Mouse (Mus musculus): ENCODE results near the gene Gm11549. TPM values are rescaled to one million over a fixed set of nuclear protein-coding genes. Genes with fewer than 3 reads are reported as not detected.

Gene Gm11549
- polyA plus RNA-seq, 1 experiment from 2014 or later = 0.29 TPM

DNA sequence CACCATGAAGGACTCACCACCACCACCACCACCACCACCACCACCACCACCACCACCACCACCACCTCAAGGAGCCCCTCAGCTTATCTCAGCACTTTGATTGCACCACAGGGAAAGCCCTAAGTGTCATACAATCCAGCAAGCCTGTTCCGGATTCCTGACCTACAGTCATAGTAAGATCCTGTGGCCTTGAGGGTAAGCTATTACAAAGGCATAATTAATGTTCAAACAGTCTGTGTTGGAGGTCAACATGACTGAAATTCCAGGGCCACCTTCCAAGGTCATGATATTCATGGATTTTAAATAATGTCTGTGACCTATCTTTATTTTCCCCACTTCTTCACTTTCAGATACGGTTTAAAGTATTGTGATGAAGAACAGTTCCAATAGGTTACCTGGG is 41.1 kb downstream of the Gm11549 start:
- 68% methylated on average over 2 of the region's 2 CpGs for WGBS
- no peak for ATAC-seq (ENCODE audit: extremely low read depth, insufficient number of reproducible peaks, low FRiP score, low TSS enrichment)
- no peaks in the 10 kb centered on the region for H3K9me3 ChIP-seq
- H3K4me1 ChIP-seq = peaks cover 44% of the 10 kb centered on the region
- no peak overlapping the region for H3K4me2 ChIP-seq
- H3K36me3 ChIP-seq = no peaks in the 10 kb centered on the region
- no peak overlapping the region for H3K9ac ChIP-seq
- H3K27me3 ChIP-seq (replicated peaks) = no peaks in the 10 kb centered on the region
- H3K27ac ChIP-seq (replicated peaks) = peak overlapping the region; percentile 98
- H3K4me3 ChIP-seq = no peak overlapping the region

GRCm38 (mm10) chr3:36478776-36479175 is 42.8 kb downstream of the Gm11549 start:
- peaks cover 53% of the 10 kb centered on the region for H3K4me1 ChIP-seq
- H3K27me3 ChIP-seq (replicated peaks) = no peaks in the 10 kb centered on the region
- H3K4me2 ChIP-seq = no peak overlapping the region
- no peak for ATAC-seq (ENCODE audit: extremely low read depth, insufficient number of reproducible peaks, low FRiP score, low TSS enrichment)
- H3K36me3 ChIP-seq = no peaks in the 10 kb centered on the region
- H3K9me3 ChIP-seq = no peaks in the 10 kb centered on the region
- H3K27ac ChIP-seq (replicated peaks) = no peak overlapping the region
- no peak overlapping the region for H3K4me3 ChIP-seq
- 85% methylated on average over 8 of the region's 8 CpGs for WGBS
- no peak overlapping the region for H3K9ac ChIP-seq

DNA sequence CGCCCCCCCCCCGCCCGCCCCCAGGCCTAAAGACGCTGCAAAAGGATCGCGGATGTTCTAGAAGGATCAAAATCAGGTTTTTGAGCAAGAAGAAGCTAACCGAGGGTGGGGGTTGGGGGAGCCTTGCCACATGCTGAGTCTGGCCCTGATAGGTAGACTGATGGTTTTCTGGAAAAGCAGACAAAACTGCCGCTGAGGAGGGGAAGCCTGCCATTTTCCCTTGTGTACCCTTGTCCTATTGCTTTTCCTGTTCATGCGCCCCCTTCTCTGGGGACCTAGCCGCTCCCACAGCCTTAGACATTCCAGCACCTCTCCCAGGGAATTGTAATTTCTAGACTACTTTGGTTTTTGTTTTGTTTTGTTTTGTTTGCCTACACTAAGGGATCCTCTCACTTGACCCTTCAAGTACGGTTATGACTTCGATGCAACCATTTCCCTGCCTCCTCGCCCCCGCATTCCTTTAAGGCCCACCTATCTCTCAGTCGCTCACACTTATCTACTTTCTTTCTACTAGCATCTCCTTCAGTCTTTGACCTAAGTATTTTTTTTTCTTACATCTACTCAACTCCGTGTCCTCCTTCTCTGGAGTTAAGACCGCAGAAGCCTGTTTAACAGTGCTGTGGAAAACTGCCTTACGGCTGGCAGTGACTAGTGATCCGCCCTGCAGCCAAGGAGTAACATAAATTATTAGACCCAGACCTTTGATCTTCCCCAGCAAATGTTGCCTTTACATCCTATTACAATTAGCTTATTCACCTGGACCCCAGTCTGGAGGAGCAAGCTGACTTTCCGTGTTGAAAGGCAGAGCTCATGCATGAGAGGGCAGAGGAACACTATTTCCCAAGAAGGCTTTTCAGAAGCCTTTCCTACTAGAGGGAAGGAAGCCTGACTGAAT is 45.1 kb downstream of the Gm11549 start:
- Histone ChIP-seq H3K36me3 (0 out of 2 replicates have a peak, but pooled peaks cover 4% of the 10 kb centered on the region), H3K4me2 (peak overlapping the region; percentile 80), H3K27me3 (replicated peaks) (no peaks in the 10 kb centered on the region), H3K27ac (replicated peaks) (peak overlapping the region; percentile 96), H3K9me3 (no peaks in the 10 kb centered on the region), H3K4me3 (peak overlapping the region; percentile 80), H3K4me1 (peaks cover 56% of the 10 kb centered on the region), H3K9ac (peak overlapping the region; percentile 94)
- no peak for ATAC-seq (ENCODE audit: extremely low read depth, insufficient number of reproducible peaks, low FRiP score, low TSS enrichment)
- WGBS = 19% methylated on average over 20 of the region's 20 CpGs

DNA sequence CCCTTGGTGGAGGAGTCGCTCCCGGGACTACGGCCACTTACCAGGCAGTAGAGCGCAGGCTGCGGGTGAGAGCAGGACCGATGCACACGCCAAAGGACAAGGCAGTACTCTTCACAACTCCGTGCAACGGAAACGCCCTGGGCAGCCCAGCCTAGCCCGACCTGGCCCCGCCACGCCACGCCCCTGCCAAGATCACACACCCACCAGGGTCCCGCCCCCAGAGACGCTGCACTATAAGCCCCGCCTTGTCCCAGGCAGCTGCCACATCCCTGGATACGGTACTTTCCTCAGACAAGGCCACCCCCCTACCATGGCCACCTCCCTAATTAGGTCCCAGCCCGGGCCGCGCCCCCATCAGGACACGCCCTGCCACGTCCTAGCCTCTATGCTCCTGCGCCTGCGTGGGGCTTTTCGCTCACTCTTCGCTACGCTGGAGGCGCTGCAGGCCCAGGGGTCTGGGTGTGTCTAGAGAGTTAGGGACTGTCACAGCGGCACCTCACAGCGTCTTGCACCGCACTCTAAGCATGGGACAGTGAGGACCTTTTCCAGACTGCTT is 46.0 kb downstream of the Gm11549 start, which contains the start of the genes Anxa5 and 1810062G17Rik:
Gene Anxa5, minus strand, starts transcription at position 363 of the 556 bp plus-strand sequence.
Gene 1810062G17Rik, plus strand, starts transcription at position 406 of the 556 bp plus-strand sequence.
- Histone ChIP-seq H3K27ac (replicated peaks) (peak within 1 kb of the TSS; percentile 96), H3K4me2 (peak within 1 kb of the TSS; percentile 80), H3K9me3 (no peaks in the 10 kb centered on the region), H3K36me3 (0 out of 2 replicates have a peak, but pooled peaks cover 4% of the 10 kb centered on the region), H3K4me1 (peaks cover 58% of the 10 kb centered on the region), H3K4me3 (peak within 1 kb of the TSS; percentile 80), H3K27me3 (replicated peaks) (no peaks in the 10 kb centered on the region), H3K9ac (peak within 1 kb of the TSS; percentile 94)
- ATAC-seq (ENCODE audit: extremely low read depth, insufficient number of reproducible peaks, low FRiP score, low TSS enrichment) = peak; percentile 99
- WGBS = under 1% methylated on average over 32 of the region's 32 CpGs

DNA sequence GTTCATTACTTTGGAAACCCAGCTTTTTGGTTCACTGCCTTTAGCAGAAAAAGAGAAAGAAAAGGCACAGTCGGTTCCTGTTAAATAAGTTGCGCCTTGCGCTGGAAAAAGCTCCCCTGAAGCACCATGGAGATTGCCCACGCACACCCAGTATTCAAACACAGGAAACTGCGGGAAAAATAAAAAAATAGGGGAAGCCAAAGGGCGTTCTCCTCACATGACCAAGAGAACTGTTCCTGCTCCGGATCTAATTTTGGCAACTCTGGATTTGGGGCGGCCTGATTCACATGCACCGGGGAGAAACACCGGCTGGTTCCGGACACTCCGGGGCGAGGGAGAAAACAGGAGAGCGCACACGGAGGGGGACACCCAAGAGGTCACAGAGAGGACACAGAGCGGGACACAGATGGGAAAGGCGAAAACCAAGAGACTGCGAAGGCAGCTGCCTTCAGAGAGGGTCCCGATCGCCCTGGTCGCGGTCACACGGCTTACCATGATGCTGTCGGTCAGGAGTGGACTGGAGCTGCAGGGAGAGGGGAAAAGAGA is 46.6 kb downstream of the Gm11549 start:
- Histone ChIP-seq H3K4me1 (peaks cover 57% of the 10 kb centered on the region), H3K4me3 (peak overlapping the region; percentile 80), H3K9ac (peak overlapping the region; percentile 94), H3K27me3 (replicated peaks) (no peaks in the 10 kb centered on the region), H3K4me2 (peak overlapping the region; percentile 80), H3K36me3 (0 out of 2 replicates have a peak, but pooled peaks cover 4% of the 10 kb centered on the region), H3K27ac (replicated peaks) (peak overlapping the region; percentile 96), H3K9me3 (no peaks in the 10 kb centered on the region)
- ATAC-seq (ENCODE audit: extremely low read depth, insufficient number of reproducible peaks, low FRiP score, low TSS enrichment) = 0 out of 2 replicates have a peak, but pooled peaks have one; percentile 0
- whole genome bisulfite sequencing = 1% methylated on average over 24 of the region's 24 CpGs

GRCm38 (mm10) chr3:36474421-36474820 is 47.2 kb downstream of the Gm11549 start:
- H3K9ac ChIP-seq = peak overlapping the region; percentile 94
- peak overlapping the region; percentile 80 for H3K4me2 ChIP-seq
- WGBS = 76% methylated on average over 5 of the region's 5 CpGs
- H3K4me3 ChIP-seq = peak overlapping the region; percentile 80
- no peaks in the 10 kb centered on the region for H3K27me3 ChIP-seq (replicated peaks)
- peaks cover 62% of the 10 kb centered on the region for H3K4me1 ChIP-seq
- H3K36me3 ChIP-seq = peaks cover 4% of the 10 kb centered on the region; the same call in 1 of the 2 replicates
- H3K9me3 ChIP-seq = no peaks in the 10 kb centered on the region
- H3K27ac ChIP-seq (replicated peaks) = 0 out of 2 replicates have a peak overlapping the region, but pooled peaks have one; percentile 96
- ATAC-seq (ENCODE audit: extremely low read depth, insufficient number of reproducible peaks, low FRiP score, low TSS enrichment) = no peak

DNA sequence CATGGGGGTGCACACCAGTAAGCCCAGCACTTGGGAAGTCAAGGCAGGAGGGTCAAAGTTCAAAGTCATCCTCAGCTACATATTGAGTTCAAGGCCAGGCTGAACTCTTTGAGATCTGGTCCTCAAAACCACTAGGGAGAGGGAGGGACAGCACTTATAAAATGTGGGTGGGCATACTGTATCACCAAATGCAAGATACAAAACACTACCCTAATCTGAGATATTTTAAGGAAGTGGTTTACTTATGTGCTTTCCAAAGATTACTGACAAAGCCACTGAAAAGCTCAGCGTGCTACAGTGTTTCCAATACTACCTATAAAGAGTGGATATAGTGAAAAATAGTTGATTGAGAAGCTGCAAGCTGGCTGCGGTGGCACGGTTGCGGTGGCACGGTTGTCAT is 48.4 kb downstream of the Gm11549 start:
- Histone ChIP-seq H3K9ac (no peak overlapping the region), H3K4me3 (no peak overlapping the region), H3K27me3 (replicated peaks) (no peaks in the 10 kb centered on the region), H3K4me1 (peaks cover 70% of the 10 kb centered on the region), H3K27ac (replicated peaks) (no peak overlapping the region), H3K36me3 (peaks cover 4% of the 10 kb centered on the region; the same call in 1 of the 2 replicates), H3K9me3 (no peaks in the 10 kb centered on the region), H3K4me2 (peak overlapping the region; percentile 39)
- WGBS = 92% methylated on average over 5 of the region's 5 CpGs
- ATAC-seq (ENCODE audit: extremely low read depth, insufficient number of reproducible peaks, low FRiP score, low TSS enrichment) = no peak

DNA sequence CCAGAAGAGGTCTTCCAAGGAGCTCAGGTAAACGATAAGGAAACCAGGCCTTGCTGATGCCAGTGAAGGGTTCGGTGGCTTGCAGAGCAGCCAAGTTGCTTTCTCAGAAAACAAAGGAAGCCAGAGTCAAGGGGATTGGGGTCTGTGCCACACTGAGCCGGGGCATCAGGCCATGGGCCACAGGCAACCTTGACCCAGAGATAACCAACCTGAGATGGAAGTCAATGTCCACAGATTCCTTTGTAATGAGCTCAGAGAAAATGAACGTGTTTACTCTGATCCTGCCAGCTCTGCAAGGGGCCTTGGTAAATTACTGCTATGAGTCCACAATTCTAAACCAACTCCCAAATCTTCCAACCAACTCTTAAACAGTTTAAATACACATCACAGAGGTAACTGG is 49.8 kb downstream of the Gm11549 start:
- peak overlapping the region; percentile 38 for H3K4me2 ChIP-seq

GRCm38 (mm10) chr3:36468871-36469270 is 52.7 kb downstream of the Gm11549 start:
- no peak overlapping the region for H3K27ac ChIP-seq (replicated peaks)
- no peak overlapping the region for H3K9ac ChIP-seq
- no peak for ATAC-seq (ENCODE audit: extremely low read depth, insufficient number of reproducible peaks, low FRiP score, low TSS enrichment)
- H3K27me3 ChIP-seq (replicated peaks) = no peaks in the 10 kb centered on the region
- no peak overlapping the region for H3K4me2 ChIP-seq
- peaks cover 16% of the 10 kb centered on the region for H3K36me3 ChIP-seq
- no peak overlapping the region for H3K4me3 ChIP-seq
- no peaks in the 10 kb centered on the region for H3K9me3 ChIP-seq
- WGBS = 58% methylated on average over 2 of the region's 2 CpGs
- H3K4me1 ChIP-seq = peaks cover 78% of the 10 kb centered on the region

More for the DNA sequence above, 49.8 kb downstream of the Gm11549 start:
- ATAC-seq (ENCODE audit: extremely low read depth, insufficient number of reproducible peaks, low FRiP score, low TSS enrichment) = no peak
- 47% methylated on average over 4 of the region's 4 CpGs for WGBS
- H3K4me1 ChIP-seq = peaks cover 76% of the 10 kb centered on the region
- no peaks in the 10 kb centered on the region for H3K9me3 ChIP-seq
- H3K27ac ChIP-seq (replicated peaks) = no peak overlapping the region
- H3K36me3 ChIP-seq = peaks cover 4% of the 10 kb centered on the region; the same call in 1 of the 2 replicates
- H3K27me3 ChIP-seq (replicated peaks) = no peaks in the 10 kb centered on the region
- peak overlapping the region; percentile 14 for H3K4me3 ChIP-seq
- H3K9ac ChIP-seq = no peak overlapping the region

- Histone ChIP-seq H3K4me3 (no peak overlapping the region), H3K9ac (no peak overlapping the region), H3K36me3 (peaks cover 24% of the 10 kb centered on the region), H3K4me2 (no peak overlapping the region), H3K4me1 (peaks cover 67% of the 10 kb centered on the region), H3K27me3 (replicated peaks) (no peaks in the 10 kb centered on the region), H3K9me3 (no peaks in the 10 kb centered on the region), H3K27ac (replicated peaks) (no peak overlapping the region)
- ATAC-seq (ENCODE audit: extremely low read depth, insufficient number of reproducible peaks, low FRiP score, low TSS enrichment) = no peak
- 69% methylated on average over 7 of the region's 7 CpGs for WGBS
Observed at GRCm38 (mm10) chr3:36467632-36468031, 54.0 kb downstream of the Gm11549 start.

DNA sequence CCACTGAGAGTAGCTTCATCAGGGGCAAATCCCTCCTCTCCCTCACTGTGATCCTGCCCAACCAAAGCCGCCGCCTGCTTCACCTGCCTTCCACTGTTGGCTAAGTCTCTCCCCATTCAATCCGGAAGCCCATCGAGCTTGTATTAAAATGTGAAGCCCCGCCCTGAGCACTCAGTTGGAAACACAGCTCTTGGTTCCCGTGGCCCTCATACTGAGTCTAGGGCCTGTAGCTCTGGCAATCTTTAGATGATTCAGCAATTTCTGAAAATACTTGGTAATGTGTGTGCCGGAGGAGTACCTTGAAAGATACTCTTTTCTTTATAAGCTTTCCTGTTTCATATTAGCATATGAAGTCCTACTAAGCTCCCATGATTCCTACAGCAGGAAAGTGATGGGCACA is 56.1 kb downstream of the Gm11549 start:
- H3K36me3 ChIP-seq = peaks cover 44% of the 10 kb centered on the region
- H3K27me3 ChIP-seq (replicated peaks) = no peaks in the 10 kb centered on the region
- H3K4me3 ChIP-seq = no peak overlapping the region
- H3K9ac ChIP-seq = no peak overlapping the region
- no peaks in the 10 kb centered on the region for H3K9me3 ChIP-seq
- peaks cover 46% of the 10 kb centered on the region for H3K4me1 ChIP-seq
- 64% methylated on average over 7 of the region's 7 CpGs for WGBS
- no peak for ATAC-seq (ENCODE audit: extremely low read depth, insufficient number of reproducible peaks, low FRiP score, low TSS enrichment)
- H3K4me2 ChIP-seq = no peak overlapping the region
- H3K27ac ChIP-seq (replicated peaks) = no peak overlapping the region
